Mouse (Mus musculus) megakaryocyte-erythroid progenitor cell, adult 5-6 weeks (primary cell): ENCODE data around the gene Hibadh. TPM values are rescaled to one million over a fixed set of nuclear protein-coding genes. Genes with fewer than 3 reads are reported as not detected.
A peak's percentile ranks its signal among the peaks of the same experiment; 100 is the strongest.

Experiments
- ATAC-seq: replicated peaks from 2 replicates; pipeline ENCODE4 v1.8.0; 2016; ENCODE audit warnings: mild to moderate bottlenecking, inconsistent platforms; ENCODE audit not compliant: severe bottlenecking, poor library complexity, low FRiP score, low TSS enrichment
- total RNA-seq, 2 experiments: library from RNA; stranded (forward) in 1 of 2; stranded (reverse) in 1 of 2; fragments of 200-1000, 215-1000 nt in 1 of 2; fragments of >200 nt in 1 of 2; fragmentation: Nextera tagmentation in 1 of 2; gene quantifications; 2 replicates each; pipeline ENCODE4 v1.2.3; 2014 to 2017

Gene Hibadh
- total RNA-seq, 2 experiments from 2014 or later: 58.5 to 72.1 TPM

DNA sequence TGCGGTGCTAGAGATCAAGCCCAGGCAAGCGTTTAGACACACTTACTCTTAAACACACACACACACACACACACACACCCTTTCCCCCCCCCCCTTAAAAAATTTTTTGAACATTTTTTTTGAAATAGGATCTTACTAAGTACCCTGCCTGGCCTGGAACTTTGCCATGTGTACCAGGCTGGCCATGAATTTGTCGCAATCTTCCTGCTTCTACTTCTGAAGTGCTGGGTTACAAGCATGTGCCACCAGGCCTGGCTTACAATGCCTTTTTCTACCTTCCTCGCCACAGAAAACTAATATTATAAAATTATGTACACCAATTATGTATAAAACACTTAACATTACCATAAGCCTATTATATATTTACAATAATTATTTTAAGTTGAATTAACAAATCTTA is 59.1 kb downstream of the Hibadh start:
- ATAC-seq: no peak

DNA sequence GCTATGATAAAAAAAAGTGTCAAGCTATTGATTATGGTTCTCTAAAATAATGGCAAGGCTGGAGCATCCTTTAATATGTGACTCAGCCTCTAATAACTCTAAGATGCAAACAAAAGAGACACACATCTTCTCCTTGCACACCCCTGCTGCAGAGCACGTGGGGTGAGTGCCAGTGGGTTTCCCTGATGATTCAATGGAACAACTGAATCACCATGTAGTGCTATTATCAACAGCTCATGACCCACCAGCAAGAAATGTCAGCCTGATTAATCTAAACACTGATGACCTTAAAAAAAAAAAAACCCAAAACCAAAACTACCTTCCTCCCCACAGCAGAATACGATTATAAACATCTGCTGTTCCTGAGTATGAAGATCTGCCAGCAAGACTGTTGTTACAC is 61.9 kb downstream of the Hibadh start:
- ATAC-seq: no peak

DNA sequence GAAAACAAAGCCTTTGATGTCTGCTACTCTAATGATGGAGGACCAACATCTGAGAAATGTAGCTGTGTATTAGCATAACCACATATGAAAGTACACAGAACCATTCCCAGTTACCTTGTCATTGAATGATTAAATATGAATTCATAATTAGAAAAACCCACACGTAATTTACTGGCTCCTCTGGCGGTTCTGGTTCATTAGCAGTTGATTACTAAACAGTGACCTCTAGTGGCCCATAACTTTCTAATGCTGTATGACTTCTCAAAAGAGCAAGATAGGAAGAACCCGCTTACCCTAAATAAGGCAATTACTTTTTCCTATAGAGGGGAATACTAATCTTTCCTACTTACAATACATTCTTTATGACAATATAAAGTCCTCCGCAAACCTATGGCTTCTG is 62.9 kb downstream of the Hibadh start:
- ATAC-seq: peak; percentile 63; the same call in 1 of the 2 replicates

DNA sequence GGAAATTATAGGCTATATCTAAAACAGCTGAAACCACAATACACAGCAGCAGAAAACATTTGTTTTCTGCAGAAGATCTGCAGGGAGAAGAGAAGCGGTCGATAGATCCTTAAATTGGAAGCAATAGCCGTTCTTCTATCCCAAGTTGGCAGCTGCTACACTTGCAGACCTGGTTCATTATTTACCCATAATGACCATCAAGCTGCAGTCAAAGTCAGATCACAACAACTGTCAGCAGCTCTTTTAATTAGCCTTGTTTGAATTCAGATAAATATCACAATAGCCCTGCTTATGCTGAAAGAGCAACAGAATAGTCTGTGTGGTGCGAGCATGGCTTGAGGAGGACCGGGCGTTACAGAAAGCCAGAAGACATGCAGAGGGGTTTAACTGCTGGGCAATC is 71.5 kb downstream of the Hibadh start:
- ATAC-seq: no peak

DNA sequence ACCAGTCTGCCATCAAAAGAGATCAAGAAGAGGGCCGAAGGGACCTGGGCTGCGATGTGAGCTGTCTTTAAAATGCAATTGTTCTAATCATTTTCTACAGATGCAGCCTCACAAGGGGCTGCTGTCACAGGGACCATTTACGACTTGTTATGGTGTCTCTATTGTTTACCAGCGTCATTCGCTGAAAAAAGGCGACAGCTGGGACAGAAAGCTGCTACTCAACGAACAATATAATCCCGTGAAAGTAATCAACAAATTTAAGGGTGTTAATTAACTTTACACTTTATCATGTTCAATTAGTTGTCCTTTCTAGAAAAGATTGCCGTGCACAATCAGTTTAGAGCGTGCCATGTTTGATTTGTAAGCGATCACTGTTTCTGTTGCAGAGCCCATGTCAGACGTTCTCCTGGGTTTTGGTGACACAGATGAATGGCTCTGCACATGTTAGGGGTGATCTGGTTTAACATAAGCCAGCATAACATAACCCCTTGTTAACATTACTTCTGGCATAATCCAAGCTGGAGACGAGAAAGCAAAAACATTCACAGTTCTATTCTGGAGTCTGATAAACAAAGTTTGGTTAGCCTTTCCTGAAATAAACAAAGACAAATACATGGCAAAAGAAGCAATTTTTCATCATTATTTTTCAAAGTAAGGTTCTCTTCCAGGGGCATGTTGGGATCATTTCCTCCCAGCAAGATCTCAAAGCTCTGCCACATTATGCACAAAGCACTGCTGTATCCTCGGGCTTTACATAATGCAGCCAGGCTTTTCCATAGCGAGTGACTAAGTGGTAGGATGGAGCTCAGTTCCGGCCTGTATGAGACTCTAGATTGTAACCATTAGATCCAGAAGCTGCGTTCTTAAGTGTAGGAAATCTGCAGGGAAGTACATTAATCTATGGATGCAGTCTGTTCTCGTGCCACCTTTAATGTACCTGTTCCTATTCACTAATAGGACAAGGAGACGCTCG is 72.6 kb downstream of the Hibadh start:
- ATAC-seq: no peak

DNA sequence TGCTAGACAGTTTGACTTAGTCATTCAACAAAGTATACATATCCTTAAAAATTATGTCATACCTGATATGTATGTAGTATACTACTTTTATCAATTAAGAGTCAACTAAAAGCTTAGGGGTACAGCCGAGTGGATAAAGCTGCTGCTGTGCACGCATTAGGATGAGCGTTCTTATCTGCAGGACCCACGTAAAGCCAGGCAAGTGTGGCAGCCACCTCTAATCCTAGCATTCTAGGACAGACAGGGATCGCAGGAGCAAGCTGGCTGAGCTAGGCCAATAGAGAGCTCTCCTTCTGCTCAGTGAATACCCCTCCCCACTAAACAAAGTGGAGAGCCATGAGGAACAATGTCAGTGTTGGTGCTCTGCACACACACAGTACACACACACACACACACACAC is 75.0 kb downstream of the Hibadh start:
- ATAC-seq: no peak

DNA sequence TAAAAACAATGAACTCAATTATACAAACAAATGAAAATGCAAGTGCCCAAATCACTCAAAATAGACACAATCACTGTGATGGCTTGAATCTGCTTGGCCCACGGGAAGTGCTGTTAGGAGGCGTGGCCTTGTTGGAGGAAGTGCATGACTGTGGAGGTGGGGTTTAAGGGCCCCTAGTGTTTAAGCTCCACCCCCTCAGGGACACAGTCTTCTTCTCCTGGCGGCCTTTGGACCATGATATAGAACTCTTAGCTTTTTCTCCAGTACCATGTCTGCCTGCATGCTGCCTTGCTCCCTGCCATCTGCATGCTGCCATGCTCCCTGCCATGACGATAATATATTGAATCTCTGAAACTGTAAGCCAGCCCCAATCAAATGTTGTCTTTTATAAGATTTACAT is 77.2 kb downstream of the Hibadh start:
- no peak for ATAC-seq

DNA sequence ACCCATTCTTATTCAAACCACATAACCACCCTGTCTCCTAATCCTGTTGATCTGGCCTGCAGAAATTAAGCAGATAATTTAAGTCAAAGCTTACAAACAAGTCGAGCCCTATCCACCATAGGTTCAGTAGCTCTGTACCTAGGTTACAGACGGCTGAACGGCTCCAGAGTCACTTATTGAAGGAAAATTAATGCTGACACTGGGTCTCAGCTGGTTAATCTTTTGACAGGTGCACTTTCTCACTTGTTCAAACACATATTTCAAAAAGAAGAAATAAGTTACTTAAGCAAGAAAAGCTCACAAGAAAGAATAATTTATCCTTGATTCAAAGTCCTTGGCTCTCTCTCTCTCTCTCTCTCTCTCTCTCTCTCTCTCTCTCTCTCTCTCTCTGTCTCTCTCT is 81.1 kb downstream of the Hibadh start:
- ATAC-seq: no peak

DNA sequence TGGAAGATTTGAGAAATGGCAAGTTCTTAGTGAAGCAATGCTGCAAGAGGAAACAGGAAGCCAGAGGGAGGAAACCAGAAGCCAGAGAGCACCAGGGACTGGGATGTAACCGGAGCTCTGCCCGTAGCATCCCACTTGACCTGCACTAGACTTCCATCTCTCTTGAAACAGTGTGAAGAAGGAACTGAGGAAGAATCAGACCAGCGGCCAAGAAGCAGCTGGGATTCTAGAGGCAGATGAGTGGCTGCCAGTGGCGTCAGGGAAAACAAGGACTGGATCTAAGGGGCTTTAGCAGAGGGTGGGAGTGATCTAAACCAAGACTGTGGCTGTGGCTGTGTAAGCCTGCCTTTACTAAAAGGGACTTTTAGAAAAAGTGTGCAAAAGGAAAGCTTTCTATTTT is 95.8 kb downstream of the Hibadh start:
- no peak for ATAC-seq

DNA sequence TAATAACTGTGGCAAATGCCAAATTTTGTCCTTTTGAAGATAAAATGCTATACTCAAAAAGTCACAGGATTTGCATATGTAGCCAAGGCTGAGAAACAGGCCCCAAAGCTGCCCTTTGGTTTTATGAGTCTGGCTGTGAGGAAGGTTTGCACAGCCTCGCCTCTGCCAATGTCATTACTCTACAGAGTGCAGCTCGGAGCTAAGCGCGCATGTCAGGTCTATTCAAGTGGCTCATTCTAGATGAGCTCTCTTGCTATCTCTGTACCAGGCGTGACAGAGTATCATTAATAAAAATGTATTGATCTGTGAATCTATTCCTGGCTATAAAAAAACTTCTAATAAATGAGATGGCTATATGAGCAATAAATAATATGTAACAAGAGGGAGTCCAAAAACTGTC is 97.7 kb downstream of the Hibadh start:
- no peak for ATAC-seq

DNA sequence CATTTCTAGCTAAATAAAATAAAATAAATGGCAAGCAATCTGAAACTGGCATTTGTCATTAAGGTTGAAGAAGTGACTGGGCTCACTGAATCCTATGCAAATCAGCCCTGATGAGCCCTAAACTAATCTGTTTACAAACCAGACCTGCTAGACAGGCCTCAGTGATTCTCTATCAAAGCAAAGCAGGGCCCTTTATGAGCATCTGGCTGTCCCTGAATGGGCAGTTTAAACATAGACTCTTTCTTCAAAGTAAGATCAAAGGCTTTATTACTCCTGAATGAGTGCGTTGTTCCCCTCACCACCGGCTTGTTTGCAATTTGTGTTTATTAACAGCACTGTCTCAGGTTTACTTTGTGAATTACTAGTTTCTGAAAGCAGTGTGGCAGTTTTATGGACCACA is 100.3 kb downstream of the Hibadh start:
- no peak for ATAC-seq

DNA sequence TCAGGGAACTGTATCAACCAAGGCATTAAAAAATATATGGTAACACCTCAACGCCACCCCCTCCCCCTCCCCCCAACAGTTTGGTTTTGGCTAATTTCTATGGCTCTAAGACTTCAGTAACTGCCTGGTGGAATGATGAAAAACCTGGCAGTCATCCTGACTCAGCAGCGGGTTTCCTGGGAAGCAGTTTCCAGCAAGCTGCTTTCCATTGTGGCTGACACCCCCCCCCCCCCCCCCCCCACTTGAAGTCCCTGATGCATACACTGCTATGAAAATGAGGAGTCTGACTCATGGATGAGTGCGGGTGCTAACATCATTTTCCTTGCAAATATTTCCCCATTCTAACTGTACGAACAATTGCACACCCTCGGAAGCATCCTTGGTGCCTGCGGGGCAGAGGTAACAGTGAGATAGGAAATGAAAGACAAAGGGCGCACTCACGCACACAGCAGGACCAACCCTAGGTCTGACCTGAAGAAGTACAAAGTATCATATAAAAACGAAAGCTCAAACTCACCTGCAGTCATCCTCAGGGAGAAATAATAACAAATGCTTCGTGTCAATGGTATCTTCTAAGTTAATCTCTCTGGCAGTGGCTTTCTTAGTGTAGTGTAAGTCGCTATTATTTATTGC is 105.0 kb downstream of the Hibadh start:
- ATAC-seq: no peak

DNA sequence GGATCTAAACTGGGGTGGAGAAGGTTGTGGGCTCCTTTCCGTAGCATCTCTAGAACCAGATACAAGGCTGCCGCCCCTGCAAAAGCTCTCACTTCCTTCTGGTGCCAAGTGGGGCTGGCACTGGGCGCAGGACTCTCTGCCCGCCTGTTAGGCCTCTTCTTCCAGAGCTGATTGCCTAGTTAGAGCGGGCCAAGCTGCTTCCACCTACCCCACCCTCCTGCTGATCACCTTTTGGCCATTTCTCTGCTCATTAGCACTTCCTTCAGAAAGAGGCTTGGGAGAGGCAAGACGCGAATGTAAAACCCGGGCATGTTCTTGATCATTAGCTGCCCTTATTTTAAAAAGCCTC is 108.1 kb downstream of the Hibadh start:
- no peak for ATAC-seq

DNA sequence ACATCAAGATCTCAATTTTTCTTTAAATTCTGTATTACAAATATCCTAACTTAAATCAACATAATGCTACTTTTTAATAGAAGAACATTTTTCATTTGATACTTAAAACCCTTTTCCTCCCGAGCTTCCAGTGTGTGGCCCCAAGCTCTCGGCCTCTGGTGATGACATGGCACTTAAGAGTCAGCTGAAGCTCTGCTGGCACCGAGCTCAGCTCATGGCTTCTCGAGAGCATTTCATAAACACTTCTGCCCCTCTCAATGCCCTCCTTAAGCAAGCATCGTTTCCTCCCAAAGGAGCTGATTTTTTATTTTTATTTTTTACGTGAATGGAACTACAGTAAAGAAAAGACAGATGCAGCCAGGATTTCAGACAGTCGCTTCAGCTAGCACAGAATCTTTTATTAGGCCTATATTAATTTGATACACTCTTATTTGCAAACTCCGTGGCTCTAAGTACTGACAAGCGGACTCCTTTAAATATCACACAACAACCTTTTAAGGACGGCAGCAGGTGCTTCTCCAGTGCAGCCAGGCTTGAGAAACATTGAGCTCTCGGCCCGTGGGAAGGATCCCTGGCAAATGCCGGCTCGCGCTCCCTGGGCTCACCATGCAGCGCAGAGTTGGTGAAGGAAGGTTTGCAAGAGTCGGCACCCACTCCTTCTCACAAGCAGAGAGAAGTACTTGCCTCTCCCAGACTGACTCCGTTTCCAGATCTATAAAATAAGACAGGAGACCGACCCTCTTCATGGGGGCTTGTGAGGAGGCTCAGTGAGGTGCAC is 108.6 kb downstream of the Hibadh start:
- no peak for ATAC-seq

DNA sequence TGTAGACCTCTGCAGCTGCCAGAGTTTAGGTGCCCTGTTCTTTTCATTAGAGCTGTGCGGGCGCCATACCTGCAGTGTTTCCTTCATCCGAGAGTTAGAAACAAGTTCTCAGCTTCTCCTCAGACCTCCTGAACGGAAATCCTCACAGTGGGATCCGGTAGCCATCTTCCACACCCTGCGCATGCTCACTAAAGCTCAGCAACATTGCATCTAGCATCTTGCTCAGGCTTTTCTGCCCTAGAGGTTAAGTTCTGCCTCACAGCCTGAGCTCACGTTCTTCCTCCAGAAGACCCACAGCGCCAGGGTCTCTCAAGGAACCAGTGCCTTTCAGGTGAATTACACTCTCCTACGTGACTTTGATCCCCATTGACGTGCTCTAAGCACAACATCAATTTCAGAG is 109.3 kb downstream of the Hibadh start:
- ATAC-seq: no peak

DNA sequence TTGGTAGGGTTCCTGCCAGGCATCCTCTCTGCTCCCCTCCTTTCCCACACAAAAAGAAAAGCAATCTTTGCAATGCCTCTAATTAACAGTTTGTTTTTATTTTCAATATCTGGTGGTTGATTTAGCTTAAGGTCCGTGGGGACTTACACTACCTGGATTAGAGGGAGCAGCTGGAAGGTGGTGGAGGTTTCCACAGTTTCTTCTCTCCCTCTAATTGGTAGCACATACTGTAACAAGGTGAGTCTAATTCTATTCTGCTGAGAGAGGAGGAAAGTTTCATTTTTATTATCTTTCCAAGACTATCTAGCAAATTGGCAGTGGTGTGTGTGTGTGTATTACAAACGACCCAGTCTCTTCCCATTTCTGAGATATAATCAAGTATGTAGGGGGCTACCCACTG is 116.0 kb downstream of the Hibadh start:
- ATAC-seq: no peak

DNA sequence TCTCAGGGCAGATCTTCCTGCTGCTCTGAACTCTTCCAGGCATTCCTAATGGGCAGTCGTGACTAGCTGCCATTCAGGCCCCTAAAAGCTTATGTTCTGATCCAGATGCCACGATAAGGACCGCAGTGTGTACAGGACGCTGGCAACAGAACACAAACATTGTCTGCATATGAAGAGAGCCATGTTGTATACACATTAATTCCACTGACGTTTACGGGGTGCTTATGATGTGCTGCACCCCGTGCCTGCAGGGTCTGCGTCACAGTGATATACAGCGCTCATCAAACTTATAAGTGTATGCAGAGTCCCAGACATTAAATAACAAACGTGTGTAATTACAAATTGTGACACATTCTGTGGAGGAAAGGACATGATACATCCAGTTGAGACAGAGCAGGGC is 121.5 kb downstream of the Hibadh start:
- no peak for ATAC-seq

DNA sequence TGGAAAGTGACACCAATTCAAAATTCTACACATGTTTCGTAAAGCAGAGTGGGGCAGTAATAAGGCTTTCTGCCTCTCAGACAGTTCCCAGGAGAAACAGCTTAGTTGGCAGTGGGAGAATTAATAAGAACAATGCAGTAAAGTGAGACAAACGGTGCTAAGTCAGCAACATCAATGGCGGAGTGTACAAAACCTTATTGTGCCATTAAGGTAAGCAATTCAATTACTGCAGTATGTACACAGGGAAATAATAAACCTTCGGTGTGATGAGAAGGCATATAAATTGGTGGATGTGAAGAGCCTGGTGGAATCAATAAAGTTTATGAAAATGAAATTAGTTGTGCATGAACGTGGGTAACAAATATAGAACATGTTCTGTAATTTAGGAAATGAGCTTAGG is 122.9 kb downstream of the Hibadh start:
- ATAC-seq: no peak

DNA sequence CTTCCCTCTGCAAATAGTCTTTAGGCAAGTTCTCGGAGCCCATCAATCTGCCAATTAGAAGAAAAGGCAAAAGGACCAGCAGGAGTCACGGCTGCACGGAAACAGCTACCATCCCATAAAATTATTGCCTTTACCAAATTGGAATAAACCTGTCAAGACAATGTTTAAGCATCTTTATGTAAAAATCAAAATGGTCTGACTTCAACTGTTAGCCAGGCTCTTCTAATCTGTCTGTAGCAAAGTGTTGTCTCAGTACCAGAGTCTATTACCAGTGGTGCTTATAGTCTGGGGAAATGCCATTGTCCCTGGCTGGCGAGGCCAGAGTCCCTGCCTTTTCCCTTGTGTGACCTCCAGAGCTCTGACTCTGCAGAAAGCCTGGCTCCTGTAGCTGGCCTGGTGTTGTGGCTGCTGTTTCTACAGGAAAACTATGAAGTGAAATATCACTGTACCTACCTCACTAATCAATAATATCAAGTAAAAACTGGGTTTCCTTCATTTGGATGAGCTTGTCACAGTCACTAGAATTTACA is 126.2 kb downstream of the Hibadh start:
- no peak for ATAC-seq

DNA sequence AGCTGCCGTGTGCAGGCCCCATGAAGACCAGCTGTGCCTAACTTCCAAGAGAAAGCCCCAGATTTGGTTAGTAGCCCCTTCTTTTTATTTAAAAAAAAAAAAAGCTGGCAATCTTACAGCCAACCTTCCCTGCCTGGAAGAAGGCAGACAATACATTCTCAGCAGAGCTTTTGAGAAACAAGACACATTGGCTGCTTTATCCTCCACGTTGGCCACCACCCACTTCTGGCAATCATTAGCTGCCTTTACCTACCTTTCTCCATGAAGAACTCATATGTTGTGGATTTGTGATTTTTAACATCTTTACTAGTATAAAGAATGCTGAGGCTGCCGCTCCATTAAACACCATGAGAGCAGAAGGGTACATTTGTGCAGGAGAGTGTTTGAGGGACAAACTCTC is 131.4 kb downstream of the Hibadh start:
- ATAC-seq: no peak
